Mouse (Mus musculus) liver, embryonic 16.5 days (tissue): Measurements from ENCODE around the gene Gm49333. TPM values are rescaled to one million over a fixed set of nuclear protein-coding genes. Genes with fewer than 3 reads are reported as not detected.

Source experiments
- ATAC-seq: fragments of 200-750 bp; cut with Nextera tagmentation; 2 replicates; pipeline ENCODE4 v1.8.0; 2017; ENCODE audit warnings: low read depth, mild to moderate bottlenecking, moderate number of reproducible peaks, moderate library complexity
- H3K27ac ChIP-seq: fragments of 300-500 bp; sonication (generic); 2 replicates; pipeline ENCODE4 v1.5.1; 2014; ENCODE audit warnings: mild to moderate bottlenecking, low read length
- H3K27me3 ChIP-seq: fragments of 300-500 bp; sonication (generic); 2 replicates; pipeline ENCODE4 v1.6.1; 2014; ENCODE audit warnings: low read depth, low read length, mixed read lengths; ENCODE audit not compliant: control insufficient read depth, insufficient read depth
- H3K36me3 ChIP-seq: fragments of 300-500 bp; sonication (generic); 2 replicates; pipeline ENCODE4 v1.6.1; 2014; ENCODE audit warnings: mild to moderate bottlenecking; ENCODE audit not compliant: control insufficient read depth, insufficient read depth
- H3K4me1 ChIP-seq: fragments of 300-500 bp; sonication (generic); 2 replicates; pipeline ENCODE4 v1.6.1; 2014; ENCODE audit warnings: low read depth, low read length, mixed read lengths; ENCODE audit not compliant: control insufficient read depth
- H3K4me2 ChIP-seq: fragments of 300-500 bp; sonication (generic); 2 replicates; pipeline ENCODE4 v1.6.1; 2014; ENCODE audit warnings: low read depth, low read length, mixed read lengths
- H3K4me3 ChIP-seq: fragments of 300-500 bp; sonication (generic); 2 replicates; pipeline ENCODE4 v1.5.1; 2014; ENCODE audit warnings: low read depth, mild to moderate bottlenecking, low read length
- H3K9ac ChIP-seq: fragments of 300-500 bp; sonication (generic); 2 replicates; pipeline ENCODE4 v1.6.1; 2014; ENCODE audit warnings: low read depth, low read length
- H3K9me3 ChIP-seq: fragments of 300-500 bp; sonication (generic); replicated peaks from 2 replicates; pipeline ENCODE4 v1.6.1; 2016; ENCODE audit warnings: low read length; ENCODE audit not compliant: control insufficient read depth
- WGBS: fragments of 180-500 bp; shearing (Covaris S2); extraction: QIAGEN DNeasy Blood & Tissue Kit; methylation state at CpG from one replicate; pipeline ENCODE4 v1.1.7; 2014; ENCODE audit not compliant: insufficient replicate concordance; 5-methylcytosine and 5-hydroxymethylcytosine counted together
- microRNA counts: library from miRNA; unstranded; fragments of <30 nt; microRNA quantifications from one replicate; lab custom pipeline; 2016
- microRNA-seq: library from miRNA; unstranded; fragments of <30 nt; microRNA quantifications from one replicate; pipeline ENCODE4, GENCODE M21; 2016
- polyA plus RNA-seq: library from polyadenylated mRNA; unstranded; fragments of >200 nt; fragmentation: Nextera tagmentation; extraction: Ambion mirVana; gene quantifications from 2 replicates; pipeline ENCODE4 v1.2.1, GENCODE M21; 2015

Gene Gm49333
- polyA plus RNA-seq, 1 experiment from 2014 or later = not detected

DNA sequence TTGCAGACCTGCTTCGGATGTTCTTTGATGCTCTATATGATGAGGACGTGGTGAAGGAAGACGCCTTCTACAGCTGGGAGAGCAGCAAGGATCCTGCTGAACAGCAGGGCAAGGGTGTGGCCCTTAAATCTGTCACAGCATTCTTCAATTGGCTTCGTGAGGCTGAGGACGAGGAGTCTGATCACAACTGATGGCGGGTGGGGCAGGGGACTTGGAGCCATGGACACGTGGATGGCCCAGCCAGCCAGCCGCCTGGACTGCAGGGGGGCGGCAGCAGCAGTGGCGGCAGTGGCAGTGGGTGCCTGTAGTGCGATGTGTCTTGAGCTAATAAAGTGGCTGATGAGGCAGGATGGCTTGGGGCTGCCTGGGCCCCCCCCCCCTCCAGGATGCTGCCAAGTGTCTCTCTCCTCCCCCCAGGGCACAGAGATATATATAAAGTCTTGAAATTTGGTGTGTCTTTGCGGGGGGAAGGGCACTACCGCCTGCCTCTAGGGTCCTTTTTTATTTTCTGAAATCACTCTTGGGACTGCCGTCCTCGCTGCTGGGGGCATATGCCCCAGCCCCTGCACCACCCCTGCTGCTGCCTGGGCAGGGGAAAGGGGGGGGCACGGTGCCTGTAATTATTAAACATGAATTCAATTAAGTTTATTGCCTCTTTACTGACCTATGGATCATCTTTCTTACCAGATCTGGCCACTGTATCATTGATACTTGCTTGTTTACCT, 81.0 kb downstream of the Gm49333 start:
- Histone ChIP-seq H3K36me3 (peaks cover 33% of the 10 kb centered on the region), H3K4me3 (peak overlapping the region; percentile 69; the same call in 1 of the 2 replicates), H3K27ac (no peak overlapping the region), H3K9me3 (no peaks in the 10 kb centered on the region), H3K27me3 (peaks cover 27% of the 10 kb centered on the region), H3K4me1 (peaks cover 21% of the 10 kb centered on the region), H3K4me2 (peak overlapping the region; percentile 90), H3K9ac (peak overlapping the region; percentile 75; the same call in 1 of the 2 replicates)
- WGBS = 58% methylated on average over 16 of the region's 16 CpGs
- ATAC-seq = no peak

GRCm38 (mm10) chr16:20693111-20693701, 81.8 kb downstream of the Gm49333 start, which contains the start of gene Fam131a:
Fam131a (plus strand) TSS chr16:20693241.
- peak within 1 kb of the TSS; percentile 69 for H3K4me3 ChIP-seq
- peak within 1 kb of the TSS; percentile 90 for H3K4me2 ChIP-seq
- peak; percentile 91 for ATAC-seq
- H3K27me3 ChIP-seq = peaks cover 29% of the 10 kb centered on the region
- WGBS = 2% methylated on average over 36 of the region's 37 CpGs
- peaks cover 26% of the 10 kb centered on the region for H3K36me3 ChIP-seq
- H3K27ac ChIP-seq = 0 out of 2 replicates have a peak within 1 kb of the TSS, but pooled peaks have one; percentile 42
- no peaks in the 10 kb centered on the region for H3K9me3 ChIP-seq
- H3K4me1 ChIP-seq = peaks cover 21% of the 10 kb centered on the region
- H3K9ac ChIP-seq = peak within 1 kb of the TSS; percentile 75

GRCm38 (mm10) chr16:20694781-20695180, 83.4 kb downstream of the Gm49333 start:
- Histone ChIP-seq H3K27me3 (peaks cover 29% of the 10 kb centered on the region), H3K4me1 (peaks cover 21% of the 10 kb centered on the region), H3K9me3 (no peaks in the 10 kb centered on the region), H3K36me3 (peaks cover 12% of the 10 kb centered on the region), H3K9ac (no peak overlapping the region), H3K27ac (no peak overlapping the region), H3K4me3 (no peak overlapping the region), H3K4me2 (no peak overlapping the region)
- no peak for ATAC-seq
- WGBS = 54% methylated on average over 8 of the region's 8 CpGs

MicroRNA genes within 50 kb of the gene (microRNA counts, 519-probe panel; counts per million panel counts)
- microRNA mmu-miR-1224 (lab: Ali Mortazavi, UCI) = 2,585 counts per million, percentile 69 among the panel's probes with 10 or more counts

Small RNAs within 50 kb of the gene (microRNA-seq; reads per million reads assigned to microRNA genes)
- gene Mir1224 = 2.7 reads per million, percentile 6 among the genes with 10 or more reads in this experiment

Other genes with a start within 250 kb of the Gm49333 start
- 19.3 and 20.5 TPM in 2 replicates for gene Abcc5, start 185.2 kb upstream of the Gm49333 start, polyA plus RNA-seq
- gene Eif2b5, start 112.8 kb upstream of the Gm49333 start, polyA plus RNA-seq = 41.0 and 44.0 TPM in 2 replicates
- gene Dvl3, start 94.6 kb upstream of the Gm49333 start, polyA plus RNA-seq = 3.7 and 5.3 TPM in 2 replicates
- gene Ap2m1, start 76.1 kb upstream of the Gm49333 start, polyA plus RNA-seq = 388 and 409 TPM in 2 replicates
- 24.6 and 25.8 TPM in 2 replicates for gene Abcf3, start 63.0 kb upstream of the Gm49333 start, polyA plus RNA-seq
- gene Vwa5b2, start 22.1 kb upstream of the Gm49333 start, polyA plus RNA-seq = 0.83 and 0.91 TPM in 2 replicates
- 13.0 and 15.0 TPM in 2 replicates for gene Eef1akmt4, start within 50 bp of the Gm49333 start, polyA plus RNA-seq
- 17.7 and 18.5 TPM in 2 replicates for gene Alg3, start 125 bp downstream of the Gm49333 start, polyA plus RNA-seq
- 0.15 and 0.18 TPM in 2 replicates for gene Camk2n2, start 9.7 kb downstream of the Gm49333 start, polyA plus RNA-seq
- 0.09 and 0.15 TPM in 2 replicates for gene Ece2, start 18.2 kb downstream of the Gm49333 start, polyA plus RNA-seq
- gene Psmd2, start 40.0 kb downstream of the Gm49333 start, polyA plus RNA-seq = 159 and 170 TPM in 2 replicates
- 80.9 and 89.4 TPM in 2 replicates for gene Eif4g1, start 56.7 kb downstream of the Gm49333 start, polyA plus RNA-seq
- gene Fam131a, start 81.6 kb downstream of the Gm49333 start, polyA plus RNA-seq = 1.4 and 2.3 TPM in 2 replicates
- 27.7 and 31.6 TPM in 2 replicates for gene Polr2h, start 106.1 kb downstream of the Gm49333 start, polyA plus RNA-seq
- 9.7 and 11.5 TPM in 2 replicates for gene Clcn2, start 106.1 kb downstream of the Gm49333 start, polyA plus RNA-seq
- 0.32 and 0.39 TPM in 2 replicates for gene Chrd, start 121.5 kb downstream of the Gm49333 start, polyA plus RNA-seq
- gene Thpo, start 122.9 kb downstream of the Gm49333 start, polyA plus RNA-seq = 5.1 and 6.1 TPM in 2 replicates